Mouse (Mus musculus): ENCODE results near the gene Gm34653.
"Not testable (repeated sequence)": the region's sequence is repeated elsewhere in the genome, so short reads cannot be mapped to it uniquely, and the experiment has no call there.

The Gm34653 gene

DNA sequence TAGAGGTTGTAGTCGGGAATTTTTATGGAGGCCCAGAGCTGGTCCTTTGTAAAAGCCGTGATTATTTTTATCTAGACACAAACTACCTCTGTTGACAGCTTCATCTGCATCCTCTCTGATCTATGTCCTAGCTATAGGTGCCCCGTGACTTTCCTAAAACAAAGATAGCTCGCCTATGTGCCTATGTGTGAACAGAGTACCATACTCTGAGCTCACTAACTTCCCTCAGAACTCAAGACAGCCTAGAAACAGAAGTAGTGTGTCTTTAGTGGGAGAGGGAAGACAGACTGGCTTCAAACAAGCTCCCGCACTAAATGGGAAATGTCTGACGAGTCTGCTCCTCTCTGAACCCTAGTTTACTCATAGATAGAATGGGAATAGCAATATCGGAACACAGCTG, 32.4 kb upstream of the Gm34653 start:
- TF ChIP-seq POU5F1 (IDR thresholded peaks at IDR 0.05; ENCODE audit: borderline replicate concordance, low read length) (no peak), CTCF (conservative IDR thresholded peaks at IDR 0.05; ENCODE audit: low read length) (no peak), NANOG (IDR thresholded peaks at IDR 0.05; ENCODE audit: borderline replicate concordance, low read length) (no peak)
- H3K27me3 ChIP-seq (ENCODE audit: insufficient read depth, low read length): no peaks in the 10 kb centered on the region
- H3K9me3 ChIP-seq (ENCODE audit: low read length): no peaks in the 10 kb centered on the region
- H3K36me3 ChIP-seq (ENCODE audit: insufficient read depth, low read length): peaks cover 35% of the 10 kb centered on the region
- H3K4me1 ChIP-seq (replicated peaks; ENCODE audit: low read depth, low read length): peaks cover 48% of the 10 kb centered on the region
- peak overlapping the region; percentile 89 for H3K4me3 ChIP-seq (replicated peaks; ENCODE audit: low read length)

DNA sequence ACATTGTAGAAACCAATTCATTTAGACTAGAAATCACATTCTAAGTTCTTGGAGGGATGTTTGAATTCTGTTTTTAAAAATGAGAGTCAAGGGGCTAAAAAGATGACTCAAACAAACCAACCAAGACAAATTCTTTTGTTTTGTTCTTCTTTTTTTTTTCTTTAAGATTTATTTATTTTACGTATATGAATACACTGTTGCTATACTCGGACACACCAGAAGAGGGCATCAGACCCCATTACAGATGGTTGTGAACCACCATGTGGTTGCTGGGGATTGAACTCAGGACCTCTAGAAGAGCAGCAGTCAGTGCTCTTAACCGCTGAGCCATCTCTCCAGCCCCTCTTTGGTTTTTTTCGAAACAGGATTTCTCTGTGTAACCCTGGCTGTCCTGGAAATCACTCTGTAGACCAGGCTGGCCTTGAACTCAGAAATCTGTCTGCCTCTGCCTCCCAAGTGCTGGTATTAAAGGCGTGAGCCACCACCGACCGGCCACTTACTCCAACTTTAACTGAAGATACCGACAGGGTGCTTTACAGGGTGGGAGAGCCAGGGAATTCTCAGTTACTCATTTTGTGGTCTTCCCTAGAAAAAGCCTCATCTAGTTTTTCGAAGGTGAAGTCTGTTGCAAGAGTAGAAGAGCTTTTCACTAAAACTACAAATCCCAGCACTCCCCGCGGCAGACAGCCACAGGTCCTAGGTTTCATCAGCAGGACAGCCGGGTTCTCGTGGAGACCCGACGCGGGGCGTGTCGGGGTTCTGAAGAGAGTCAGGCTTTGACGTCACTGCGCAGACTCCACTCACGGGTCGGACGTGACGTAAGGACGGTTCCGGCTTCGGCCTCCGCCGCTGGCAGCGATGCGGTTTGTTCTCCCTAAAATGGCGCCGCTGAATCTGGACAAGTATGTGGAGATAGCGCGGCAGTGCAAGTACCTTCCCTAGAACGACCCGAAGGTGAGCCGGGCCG, 31.0 kb upstream of the Gm34653 start:
- H3K4me3 ChIP-seq (replicated peaks; ENCODE audit: low read length): peak overlapping the region; percentile 92
- H3K9me3 ChIP-seq (ENCODE audit: low read length): no peaks in the 10 kb centered on the region
- no peak for TF ChIP-seq POU5F1 (IDR thresholded peaks at IDR 0.05; ENCODE audit: borderline replicate concordance, low read length)
- TF ChIP-seq NANOG (IDR thresholded peaks at IDR 0.05; ENCODE audit: borderline replicate concordance, low read length): no peak
- TF ChIP-seq CTCF (conservative IDR thresholded peaks at IDR 0.05; ENCODE audit: low read length): peak; percentile 58
- no peaks in the 10 kb centered on the region for H3K27me3 ChIP-seq (ENCODE audit: insufficient read depth, low read length)
- H3K36me3 ChIP-seq (ENCODE audit: insufficient read depth, low read length): peaks cover 38% of the 10 kb centered on the region
- peaks cover 55% of the 10 kb centered on the region for H3K4me1 ChIP-seq (replicated peaks; ENCODE audit: low read depth, low read length)

DNA sequence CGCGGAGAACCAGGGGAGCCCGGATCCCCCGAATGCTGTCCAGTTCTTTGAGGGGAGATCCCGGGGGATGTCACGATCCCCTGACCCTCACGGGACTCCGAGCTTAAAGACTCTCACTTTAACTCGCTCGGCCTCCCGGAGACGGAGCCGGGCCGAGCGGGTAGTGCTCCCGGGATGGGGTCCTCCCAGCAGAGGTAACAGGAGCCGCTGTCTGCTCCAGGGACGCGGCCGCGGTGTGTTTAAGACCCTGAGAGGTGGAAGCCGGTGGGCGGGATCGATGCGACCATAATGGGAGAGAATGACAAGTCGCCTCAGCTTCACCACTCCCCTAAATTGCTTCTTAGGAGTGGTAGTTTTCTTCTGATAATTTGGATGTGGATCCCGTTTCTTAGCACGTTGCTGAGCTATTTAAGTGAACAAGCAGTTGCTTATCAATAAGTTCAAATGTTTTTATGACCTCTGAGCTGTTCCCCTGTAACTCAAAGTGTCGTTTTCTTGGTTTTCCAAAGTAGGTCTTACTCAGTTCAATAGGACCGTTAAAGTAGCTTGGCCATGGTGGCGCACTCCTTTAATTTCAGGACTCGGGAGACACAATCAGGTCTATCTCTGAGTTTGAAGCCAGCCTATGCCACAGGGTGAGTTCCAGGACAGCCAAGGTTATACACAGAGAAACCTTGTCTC, 30.1 kb upstream of the Gm34653 start:
- H3K27me3 ChIP-seq (ENCODE audit: insufficient read depth, low read length); H3K9me3 ChIP-seq (ENCODE audit: low read length): not testable (repeated sequence)
- Histone ChIP-seq H3K4me3 (replicated peaks; ENCODE audit: low read length) (peak overlapping the region; percentile 92), H3K4me1 (replicated peaks; ENCODE audit: low read depth, low read length) (peaks cover 58% of the 10 kb centered on the region), H3K36me3 (ENCODE audit: insufficient read depth, low read length) (peaks cover 41% of the 10 kb centered on the region)

GRCm38 (mm10) chr2:34803746-34804145, 29.1 kb upstream of the Gm34653 start:
- peaks cover 53% of the 10 kb centered on the region for H3K4me1 ChIP-seq (replicated peaks; ENCODE audit: low read depth, low read length)
- H3K9me3 ChIP-seq (ENCODE audit: low read length): no peaks in the 10 kb centered on the region
- H3K4me3 ChIP-seq (replicated peaks; ENCODE audit: low read length): peak overlapping the region; percentile 92
- H3K27me3 ChIP-seq (ENCODE audit: insufficient read depth, low read length): no peaks in the 10 kb centered on the region
- H3K36me3 ChIP-seq (ENCODE audit: insufficient read depth, low read length): peaks cover 51% of the 10 kb centered on the region
- TF ChIP-seq NANOG (IDR thresholded peaks at IDR 0.05; ENCODE audit: borderline replicate concordance, low read length) (no peak), CTCF (conservative IDR thresholded peaks at IDR 0.05; ENCODE audit: low read length) (no peak), POU5F1 (IDR thresholded peaks at IDR 0.05; ENCODE audit: borderline replicate concordance, low read length) (no peak)

- Histone ChIP-seq H3K36me3 (ENCODE audit: insufficient read depth, low read length) (peaks cover 55% of the 10 kb centered on the region), H3K27me3 (ENCODE audit: insufficient read depth, low read length) (no peaks in the 10 kb centered on the region), H3K4me1 (replicated peaks; ENCODE audit: low read depth, low read length) (peaks cover 49% of the 10 kb centered on the region), H3K4me3 (replicated peaks; ENCODE audit: low read length) (0 out of 2 replicates have a peak overlapping the region, but pooled peaks have one; percentile 92), H3K9me3 (ENCODE audit: low read length) (no peaks in the 10 kb centered on the region)
- TF ChIP-seq CTCF (conservative IDR thresholded peaks at IDR 0.05; ENCODE audit: low read length) (no peak), POU5F1 (IDR thresholded peaks at IDR 0.05; ENCODE audit: borderline replicate concordance, low read length) (no peak), NANOG (IDR thresholded peaks at IDR 0.05; ENCODE audit: borderline replicate concordance, low read length) (no peak)
Measured at GRCm38 (mm10) chr2:34804172-34804571, 28.6 kb upstream of the Gm34653 start.

- Histone ChIP-seq H3K4me1 (replicated peaks; ENCODE audit: low read depth, low read length) (peaks cover 46% of the 10 kb centered on the region), H3K36me3 (ENCODE audit: insufficient read depth, low read length) (peaks cover 61% of the 10 kb centered on the region), H3K9me3 (ENCODE audit: low read length) (no peaks in the 10 kb centered on the region), H3K27me3 (ENCODE audit: insufficient read depth, low read length) (no peaks in the 10 kb centered on the region), H3K4me3 (replicated peaks; ENCODE audit: low read length) (no peak overlapping the region)
- TF ChIP-seq NANOG (IDR thresholded peaks at IDR 0.05; ENCODE audit: borderline replicate concordance, low read length) (no peak), CTCF (conservative IDR thresholded peaks at IDR 0.05; ENCODE audit: low read length) (no peak), POU5F1 (IDR thresholded peaks at IDR 0.05; ENCODE audit: borderline replicate concordance, low read length) (no peak)
Measured at GRCm38 (mm10) chr2:34804815-34805214, 28.0 kb upstream of the Gm34653 start.

GRCm38 (mm10) chr2:34805364-34805950, 27.4 kb upstream of the Gm34653 start:
- H3K36me3 ChIP-seq (ENCODE audit: insufficient read depth, low read length): peaks cover 68% of the 10 kb centered on the region
- TF ChIP-seq NANOG (IDR thresholded peaks at IDR 0.05; ENCODE audit: borderline replicate concordance, low read length) (no peak), CTCF (conservative IDR thresholded peaks at IDR 0.05; ENCODE audit: low read length) (no peak), POU5F1 (IDR thresholded peaks at IDR 0.05; ENCODE audit: borderline replicate concordance, low read length) (no peak)

GRCm38 (mm10) chr2:34808057-34808456, 24.8 kb upstream of the Gm34653 start:
- no peaks in the 10 kb centered on the region for H3K27me3 ChIP-seq (ENCODE audit: insufficient read depth, low read length)
- no peaks in the 10 kb centered on the region for H3K9me3 ChIP-seq (ENCODE audit: low read length)
- TF ChIP-seq NANOG (IDR thresholded peaks at IDR 0.05; ENCODE audit: borderline replicate concordance, low read length): no peak
- no peak for TF ChIP-seq POU5F1 (IDR thresholded peaks at IDR 0.05; ENCODE audit: borderline replicate concordance, low read length)
- no peak for TF ChIP-seq CTCF (conservative IDR thresholded peaks at IDR 0.05; ENCODE audit: low read length)
- peaks cover 44% of the 10 kb centered on the region for H3K4me1 ChIP-seq (replicated peaks; ENCODE audit: low read depth, low read length)
- H3K4me3 ChIP-seq (replicated peaks; ENCODE audit: low read length): no peak overlapping the region
- H3K36me3 ChIP-seq (ENCODE audit: insufficient read depth, low read length): peaks cover 94% of the 10 kb centered on the region

More at GRCm38 (mm10) chr2:34805364-34805950, 27.4 kb upstream of the Gm34653 start:
- H3K9me3 ChIP-seq (ENCODE audit: low read length): no peaks in the 10 kb centered on the region
- peaks cover 40% of the 10 kb centered on the region for H3K4me1 ChIP-seq (replicated peaks; ENCODE audit: low read depth, low read length)
- no peak overlapping the region for H3K4me3 ChIP-seq (replicated peaks; ENCODE audit: low read length)
- no peaks in the 10 kb centered on the region for H3K27me3 ChIP-seq (ENCODE audit: insufficient read depth, low read length)
